Mouse (Mus musculus) kidney, embryonic 16.5 days (tissue): ENCODE results near the gene Zfp94. TPM values are rescaled to one million over a fixed set of nuclear protein-coding genes. Genes with fewer than 3 reads are reported as not detected.

Experiments used
- ATAC-seq: fragments of 200-750 bp; cut with Nextera tagmentation; 2 replicates; pipeline ENCODE4 v1.8.0; 2017; ENCODE audit warnings: moderate TSS enrichment; ENCODE audit not compliant: low FRiP score, low TSS enrichment
- H3K27ac ChIP-seq: fragments of 300-500 bp; sonication (generic); 2 replicates; pipeline ENCODE4 v1.5.1; 2014; ENCODE audit warnings: low read length
- H3K27me3 ChIP-seq: fragments of 300-500 bp; sonication (generic); 2 replicates; pipeline ENCODE4 v1.6.1; 2014; ENCODE audit warnings: low read length, control low read depth, mixed read lengths; ENCODE audit not compliant: insufficient read depth
- H3K36me3 ChIP-seq: fragments of 300-500 bp; sonication (generic); 2 replicates; pipeline ENCODE4 v1.6.1; 2014; ENCODE audit warnings: low read length, control low read depth, mixed read lengths; ENCODE audit not compliant: insufficient read depth
- H3K4me1 ChIP-seq: fragments of 300-500 bp; sonication (generic); 2 replicates; pipeline ENCODE4 v1.6.1; 2014; ENCODE audit warnings: low read length, control low read depth, mixed read lengths; ENCODE audit not compliant: insufficient read depth
- H3K4me2 ChIP-seq: fragments of 300-500 bp; sonication (generic); replicated peaks from 2 replicates; pipeline ENCODE4 v1.6.1; 2014; ENCODE audit warnings: low read depth, low read length
- H3K4me3 ChIP-seq: fragments of 300-500 bp; sonication (generic); 2 replicates; pipeline ENCODE4 v1.5.1; 2014; ENCODE audit warnings: mild to moderate bottlenecking, low read length
- H3K9ac ChIP-seq: fragments of 300-500 bp; sonication (generic); replicated peaks from 2 replicates; pipeline ENCODE4 v1.6.1; 2014; ENCODE audit warnings: low read length
- H3K9me3 ChIP-seq: fragments of 300-500 bp; sonication (generic); 2 replicates; pipeline ENCODE4 v1.6.1; 2016; ENCODE audit warnings: low read length, control low read depth
- whole genome bisulfite sequencing: fragments of 180-500 bp; shearing (Covaris S2); extraction: QIAGEN DNeasy Blood & Tissue Kit; methylation state at CpG from one replicate; pipeline ENCODE4 v1.1.7; 2014; 5-methylcytosine and 5-hydroxymethylcytosine counted together
- polyA plus RNA-seq: library from polyadenylated mRNA; unstranded; fragments of >200 nt; fragmentation: Nextera tagmentation; extraction: Ambion mirVana; gene quantifications from 2 replicates; pipeline ENCODE4 v1.2.1, GENCODE M21; 2015

Zfp94 gene
- 12.8 and 13.9 TPM in 2 replicates for polyA plus RNA-seq

- no peaks in the 10 kb centered on the region for H3K9me3 ChIP-seq
- peak within 1 kb of the TSS; percentile 79 for H3K9ac ChIP-seq
- H3K4me1 ChIP-seq, result peaks cover 9% of the 10 kb centered on the region
- H3K4me3 ChIP-seq, result peak within 1 kb of the TSS; percentile 66
- H3K27me3 ChIP-seq, result no peaks in the 10 kb centered on the region
- H3K27ac ChIP-seq, result peak within 1 kb of the TSS; percentile 84
- under 1% methylated on average over 33 of the region's 33 CpGs for WGBS
- 0 out of 2 replicates have a peak, but pooled peaks cover 3% of the 10 kb centered on the region for H3K36me3 ChIP-seq
- ATAC-seq, result peak; percentile 96
- peak within 1 kb of the TSS; percentile 84 for H3K4me2 ChIP-seq
These were observed at the start of gene Zfp94 for GRCm38 (mm10) chr7:24316567-24317092. Gene Zfp94, minus strand, starts transcription at chr7:24316666.

DNA sequence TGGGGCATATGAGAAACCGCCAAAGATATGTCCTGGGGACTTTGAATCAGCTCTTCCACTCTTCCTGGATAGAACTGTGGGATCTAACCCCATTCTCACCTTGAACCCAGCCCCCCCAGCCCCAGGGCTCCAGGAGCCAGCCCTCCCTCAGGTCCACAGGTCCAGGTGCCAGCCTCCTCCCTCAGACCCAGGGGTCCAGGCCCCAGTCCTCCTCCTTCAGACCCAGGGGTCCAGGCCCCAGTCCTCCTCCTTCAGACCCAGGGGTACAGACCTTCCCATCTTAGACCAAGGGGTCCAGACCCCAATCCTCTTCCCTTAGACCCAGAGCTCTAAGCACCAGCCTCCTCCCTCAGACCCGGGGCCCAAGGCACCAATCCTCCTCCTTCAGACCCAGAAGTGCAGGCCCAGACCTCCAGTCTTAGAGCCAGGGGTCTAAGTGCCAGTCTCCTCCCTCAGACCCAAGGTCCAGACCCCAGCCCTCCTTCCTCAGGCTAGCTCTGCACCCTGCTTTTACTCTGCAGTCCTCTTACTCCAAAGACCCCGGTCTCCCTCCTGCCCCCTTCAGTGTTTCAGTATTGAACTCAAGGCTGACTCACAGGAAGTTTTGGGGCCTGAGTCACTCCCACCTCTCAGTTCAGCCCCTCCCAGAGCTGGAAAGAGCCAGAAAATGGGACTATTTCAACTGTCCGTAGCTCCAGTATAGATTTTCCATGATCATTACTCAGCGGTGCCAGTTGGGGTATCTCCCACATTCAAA is 49.0 kb upstream of the Zfp94 start:
- ATAC-seq, result peak; percentile 20; the same call in 1 of the 2 replicates
- Histone ChIP-seq H3K27ac (no peak overlapping the region), H3K27me3 (no peaks in the 10 kb centered on the region), H3K9ac (no peak overlapping the region), H3K36me3 (no peaks in the 10 kb centered on the region), H3K4me2 (no peak overlapping the region), H3K9me3 (no peaks in the 10 kb centered on the region), H3K4me1 (0 out of 2 replicates have a peak, but pooled peaks cover 4% of the 10 kb centered on the region), H3K4me3 (no peak overlapping the region)
- 75% methylated on average over 5 of the region's 5 CpGs for WGBS

GRCm38 (mm10) chr7:24364827-24365226 is 48.4 kb upstream of the Zfp94 start:
- Histone ChIP-seq H3K27me3 (no peaks in the 10 kb centered on the region), H3K27ac (no peak overlapping the region), H3K9me3 (no peaks in the 10 kb centered on the region), H3K4me1 (no peaks in the 10 kb centered on the region), H3K4me2 (no peak overlapping the region), H3K9ac (no peak overlapping the region), H3K4me3 (no peak overlapping the region), H3K36me3 (no peaks in the 10 kb centered on the region)
- peak; percentile 76 for ATAC-seq
- 20% methylated on average over 10 of the region's 10 CpGs for WGBS

DNA sequence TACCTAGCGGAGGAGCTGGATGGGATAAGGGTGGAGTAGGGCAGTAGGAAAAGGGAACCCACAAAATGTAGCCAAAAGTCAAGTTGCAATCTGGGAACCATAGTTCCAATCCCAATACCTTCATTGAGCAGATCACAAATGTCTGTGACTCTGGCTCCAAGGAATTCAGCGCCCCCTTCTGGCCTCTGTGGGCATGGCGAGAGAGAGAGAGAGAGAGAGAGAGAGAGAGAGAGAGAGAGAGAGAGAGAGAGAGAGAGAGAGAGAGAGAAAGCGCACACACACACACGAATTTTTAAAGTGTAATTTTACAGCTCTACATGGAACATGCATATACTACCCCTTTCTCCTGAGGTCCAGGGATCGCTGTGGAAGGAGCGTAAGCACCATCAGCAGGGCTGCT is 46.8 kb upstream of the Zfp94 start:
- ATAC-seq, result no peak
- Histone ChIP-seq H3K36me3 (no peaks in the 10 kb centered on the region), H3K27ac (no peak overlapping the region), H3K27me3 (no peaks in the 10 kb centered on the region), H3K9ac (no peak overlapping the region), H3K4me1 (no peaks in the 10 kb centered on the region), H3K4me3 (no peak overlapping the region), H3K4me2 (no peak overlapping the region), H3K9me3 (no peaks in the 10 kb centered on the region)
- 16% methylated on average over 7 of the region's 7 CpGs for WGBS

GRCm38 (mm10) chr7:24361001-24361400 is 44.5 kb upstream of the Zfp94 start:
- H3K9me3 ChIP-seq, result no peaks in the 10 kb centered on the region
- no peak overlapping the region for H3K4me3 ChIP-seq
- no peak overlapping the region for H3K9ac ChIP-seq
- H3K4me2 ChIP-seq, result no peak overlapping the region
- 66% methylated on average over 4 of the region's 4 CpGs for WGBS
- no peaks in the 10 kb centered on the region for H3K27me3 ChIP-seq
- no peaks in the 10 kb centered on the region for H3K4me1 ChIP-seq
- no peaks in the 10 kb centered on the region for H3K36me3 ChIP-seq
- no peak overlapping the region for H3K27ac ChIP-seq
- ATAC-seq, result no peak

GRCm38 (mm10) chr7:24359269-24359668 is 42.8 kb upstream of the Zfp94 start:
- no peaks in the 10 kb centered on the region for H3K9me3 ChIP-seq
- H3K36me3 ChIP-seq, result no peaks in the 10 kb centered on the region
- no peaks in the 10 kb centered on the region for H3K27me3 ChIP-seq
- no peak overlapping the region for H3K27ac ChIP-seq
- H3K4me3 ChIP-seq, result no peak overlapping the region
- 23% methylated on average over 9 of the region's 9 CpGs for WGBS
- H3K4me1 ChIP-seq, result no peaks in the 10 kb centered on the region
- no peak overlapping the region for H3K4me2 ChIP-seq
- ATAC-seq, result no peak
- no peak overlapping the region for H3K9ac ChIP-seq

DNA sequence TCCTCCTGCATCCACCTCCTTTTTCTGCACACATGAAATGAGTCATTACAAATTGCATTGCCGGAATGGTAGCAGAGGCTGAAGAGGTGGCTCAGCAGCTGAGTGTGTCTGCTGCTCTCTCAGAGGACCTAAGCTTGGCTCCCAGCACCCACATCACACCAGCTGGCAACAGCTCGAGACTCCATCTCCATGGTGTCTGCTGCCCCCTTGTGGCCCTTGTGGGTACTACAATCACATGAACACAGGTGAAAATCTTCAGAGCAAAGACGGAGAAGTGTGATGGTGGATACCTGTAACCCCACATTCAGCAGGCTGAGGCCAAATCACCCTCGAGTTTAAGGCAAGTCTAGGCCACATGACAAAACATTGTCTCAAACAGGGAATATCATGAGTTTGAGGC is 41.4 kb upstream of the Zfp94 start:
- Histone ChIP-seq H3K27me3 (no peaks in the 10 kb centered on the region), H3K4me2 (no peak overlapping the region), H3K36me3 (no peaks in the 10 kb centered on the region), H3K9me3 (no peaks in the 10 kb centered on the region), H3K4me1 (no peaks in the 10 kb centered on the region), H3K4me3 (no peak overlapping the region), H3K9ac (no peak overlapping the region), H3K27ac (no peak overlapping the region)
- WGBS, result 48% methylated on average over 4 of the region's 4 CpGs
- no peak for ATAC-seq

GRCm38 (mm10) chr7:24356081-24356480 is 39.6 kb upstream of the Zfp94 start:
- no peak overlapping the region for H3K9ac ChIP-seq
- no peak overlapping the region for H3K4me3 ChIP-seq
- no peaks in the 10 kb centered on the region for H3K36me3 ChIP-seq
- 79% methylated on average over 10 of the region's 10 CpGs for WGBS
- no peaks in the 10 kb centered on the region for H3K27me3 ChIP-seq
- H3K4me1 ChIP-seq, result no peaks in the 10 kb centered on the region
- no peaks in the 10 kb centered on the region for H3K9me3 ChIP-seq
- H3K27ac ChIP-seq, result no peak overlapping the region
- no peak overlapping the region for H3K4me2 ChIP-seq
- ATAC-seq, result no peak

GRCm38 (mm10) chr7:24355646-24356045 is 39.2 kb upstream of the Zfp94 start:
- Histone ChIP-seq H3K4me2 (no peak overlapping the region), H3K27ac (no peak overlapping the region), H3K9me3 (no peaks in the 10 kb centered on the region), H3K9ac (no peak overlapping the region), H3K4me3 (no peak overlapping the region), H3K4me1 (no peaks in the 10 kb centered on the region), H3K36me3 (no peaks in the 10 kb centered on the region), H3K27me3 (no peaks in the 10 kb centered on the region)
- no peak for ATAC-seq
- WGBS, result 82% methylated on average over 6 of the region's 6 CpGs

DNA sequence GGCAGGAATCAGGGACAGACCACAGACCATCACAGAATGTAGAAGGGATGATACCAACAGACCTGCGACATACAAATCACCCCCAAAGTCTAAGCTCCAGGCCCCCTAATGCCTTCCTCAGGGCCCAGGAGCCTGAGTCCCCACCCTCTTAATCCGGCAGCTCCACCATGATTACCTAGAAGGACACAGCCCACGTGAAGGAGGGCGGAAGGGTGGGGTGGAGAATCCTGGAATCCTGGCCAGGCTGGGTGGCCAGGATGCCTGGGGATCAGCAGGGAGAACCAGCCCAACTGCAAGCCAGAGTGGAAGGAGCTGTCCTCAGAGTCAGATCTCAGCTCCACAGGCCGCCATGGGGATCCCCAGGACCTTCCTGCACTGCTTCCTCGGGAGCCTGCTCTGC is 32.4 kb upstream of the Zfp94 start, which contains the start of gene Lypd5:
Gene Lypd5, plus strand, starts transcription at position 301 of the 400 bp plus-strand sequence.
- ATAC-seq, result no peak
- no peak within 1 kb of the TSS for H3K4me3 ChIP-seq
- no peaks in the 10 kb centered on the region for H3K36me3 ChIP-seq
- 38% methylated on average over 6 of the region's 6 CpGs for WGBS
- no peak within 1 kb of the TSS for H3K27ac ChIP-seq
- no peaks in the 10 kb centered on the region for H3K27me3 ChIP-seq
- H3K9me3 ChIP-seq, result no peaks in the 10 kb centered on the region
- no peak within 1 kb of the TSS for H3K4me2 ChIP-seq
- H3K4me1 ChIP-seq, result no peaks in the 10 kb centered on the region
- H3K9ac ChIP-seq, result no peak within 1 kb of the TSS
